Mouse (Mus musculus) hindbrain, embryonic 13.5 days (tissue): ENCODE results near the gene Klf7. TPM values are rescaled to one million over a fixed set of nuclear protein-coding genes. Genes with fewer than 3 reads are reported as not detected.

ENCODE experiments used
- ATAC-seq: fragments of 200-750 bp; cut with Nextera tagmentation; 2 replicates; pipeline ENCODE4 v1.8.0; 2017; ENCODE audit warnings: moderate TSS enrichment; ENCODE audit not compliant: low FRiP score
- H3K27ac ChIP-seq: fragments of 300-500 bp; sonication (generic); 2 replicates; pipeline ENCODE4 v1.5.1; 2015; ENCODE audit warnings: inconsistent platforms, mild to moderate bottlenecking, moderate library complexity
- H3K27me3 ChIP-seq: fragments of 300-500 bp; sonication (generic); 2 replicates; pipeline ENCODE4 v1.6.1; 2015; ENCODE audit warnings: mild to moderate bottlenecking, inconsistent platforms
- H3K36me3 ChIP-seq: fragments of 300-500 bp; sonication (generic); 2 replicates; pipeline ENCODE4 v1.6.1; 2015; ENCODE audit warnings: mild to moderate bottlenecking, inconsistent platforms
- H3K4me1 ChIP-seq: fragments of 300-500 bp; sonication (generic); replicated peaks from 2 replicates; pipeline ENCODE4 v1.6.1; 2015; ENCODE audit warnings: inconsistent platforms
- H3K4me2 ChIP-seq: fragments of 300-500 bp; sonication (generic); 2 replicates; pipeline ENCODE4 v1.6.1; 2015; ENCODE audit warnings: inconsistent platforms, mild to moderate bottlenecking, moderate library complexity
- H3K4me3 ChIP-seq: fragments of 300-500 bp; sonication (generic); 2 replicates; pipeline ENCODE4 v1.5.1; 2015; ENCODE audit warnings: mild to moderate bottlenecking, inconsistent platforms
- H3K9ac ChIP-seq: fragments of 300-500 bp; sonication (generic); 2 replicates; pipeline ENCODE4 v1.6.1; 2015; ENCODE audit warnings: mild to moderate bottlenecking, inconsistent platforms
- H3K9me3 ChIP-seq: fragments of 300-500 bp; sonication (generic); 2 replicates; pipeline ENCODE4 v1.6.1; 2016; ENCODE audit warnings: inconsistent platforms
- WGBS: fragments of 180-500 bp; shearing (Covaris S2); methylation state at CpG from one replicate; pipeline ENCODE4 v1.1.7; 2015; 5-methylcytosine and 5-hydroxymethylcytosine counted together
- polyA plus RNA-seq: library from polyadenylated mRNA; unstranded; fragments of >200 nt; fragmentation: Nextera tagmentation; extraction: Ambion mirVana; gene quantifications from 2 replicates; pipeline ENCODE4 v1.2.1, GENCODE M21; 2015

Gene Klf7
- polyA plus RNA-seq, 1 experiment from 2014 or later, result 93.3 TPM

- Histone ChIP-seq H3K27me3 (no peaks in the 10 kb centered on the region), H3K9ac (no peak overlapping the region), H3K27ac (0 out of 2 replicates have a peak overlapping the region, but pooled peaks have one; percentile 35), H3K9me3 (no peaks in the 10 kb centered on the region), H3K4me2 (no peak overlapping the region), H3K4me1 (peaks cover 47% of the 10 kb centered on the region), H3K4me3 (no peak overlapping the region), H3K36me3 (0 out of 2 replicates have a peak, but pooled peaks cover 4% of the 10 kb centered on the region)
- WGBS, result 73% methylated on average over 6 of the region's 6 CpGs
- ATAC-seq, result peak; percentile 65; the same call in 1 of the 2 replicates
Measured at GRCm38 (mm10) chr1:64097640-64098287, 24.3 kb downstream of the Klf7 start.

GRCm38 (mm10) chr1:64093018-64093417 is 29.1 kb downstream of the Klf7 start:
- 88% methylated on average over 5 of the region's 5 CpGs for WGBS
- H3K27ac ChIP-seq, result no peak overlapping the region
- no peak for ATAC-seq
- no peaks in the 10 kb centered on the region for H3K9me3 ChIP-seq
- no peaks in the 10 kb centered on the region for H3K27me3 ChIP-seq
- H3K36me3 ChIP-seq, result no peaks in the 10 kb centered on the region
- H3K4me2 ChIP-seq, result no peak overlapping the region
- no peak overlapping the region for H3K9ac ChIP-seq
- H3K4me3 ChIP-seq, result no peak overlapping the region
- peaks cover 67% of the 10 kb centered on the region for H3K4me1 ChIP-seq

GRCm38 (mm10) chr1:64091591-64091990 is 30.5 kb downstream of the Klf7 start:
- Histone ChIP-seq H3K4me1 (peaks cover 67% of the 10 kb centered on the region), H3K9ac (no peak overlapping the region), H3K27ac (peak overlapping the region; percentile 37; the same call in 1 of the 2 replicates), H3K9me3 (no peaks in the 10 kb centered on the region), H3K27me3 (no peaks in the 10 kb centered on the region), H3K4me2 (no peak overlapping the region), H3K4me3 (no peak overlapping the region), H3K36me3 (no peaks in the 10 kb centered on the region)
- 46% methylated on average over 9 of the region's 9 CpGs for WGBS
- ATAC-seq, result no peak

- no peak overlapping the region for H3K4me3 ChIP-seq
- 74% methylated on average over 5 of the region's 5 CpGs for WGBS
- ATAC-seq, result no peak
- no peaks in the 10 kb centered on the region for H3K36me3 ChIP-seq
- no peaks in the 10 kb centered on the region for H3K27me3 ChIP-seq
- no peak overlapping the region for H3K4me2 ChIP-seq
- H3K4me1 ChIP-seq, result peaks cover 70% of the 10 kb centered on the region
- H3K9ac ChIP-seq, result no peak overlapping the region
- H3K9me3 ChIP-seq, result no peaks in the 10 kb centered on the region
- peak overlapping the region; percentile 3 for H3K27ac ChIP-seq
Measured at GRCm38 (mm10) chr1:64090566-64090965, 31.5 kb downstream of the Klf7 start.

- Histone ChIP-seq H3K9me3 (no peaks in the 10 kb centered on the region), H3K4me1 (peaks cover 72% of the 10 kb centered on the region), H3K4me3 (no peak overlapping the region), H3K9ac (no peak overlapping the region), H3K27me3 (no peaks in the 10 kb centered on the region), H3K27ac (peak overlapping the region; percentile 12; the same call in 1 of the 2 replicates), H3K4me2 (no peak overlapping the region), H3K36me3 (no peaks in the 10 kb centered on the region)
- 78% methylated on average over 1 of the region's 1 CpGs for WGBS
- ATAC-seq, result no peak
Measured at GRCm38 (mm10) chr1:64089691-64090090, 32.4 kb downstream of the Klf7 start.

GRCm38 (mm10) chr1:64088604-64089320 is 33.3 kb downstream of the Klf7 start:
- Histone ChIP-seq H3K9ac (no peak overlapping the region), H3K27me3 (no peaks in the 10 kb centered on the region), H3K9me3 (no peaks in the 10 kb centered on the region), H3K4me1 (peaks cover 79% of the 10 kb centered on the region), H3K4me2 (peak overlapping the region; percentile 26; the same call in 1 of the 2 replicates), H3K27ac (peak overlapping the region; percentile 74), H3K36me3 (no peaks in the 10 kb centered on the region), H3K4me3 (no peak overlapping the region)
- ATAC-seq, result peak; percentile 37
- WGBS, result 68% methylated on average over 12 of the region's 12 CpGs

GRCm38 (mm10) chr1:64087657-64088603 is 34.2 kb downstream of the Klf7 start:
- H3K4me3 ChIP-seq, result no peak overlapping the region
- H3K9me3 ChIP-seq, result no peaks in the 10 kb centered on the region
- H3K27ac ChIP-seq, result peak overlapping the region; percentile 74
- H3K36me3 ChIP-seq, result no peaks in the 10 kb centered on the region
- WGBS, result 24% methylated on average over 17 of the region's 17 CpGs
- peak overlapping the region; percentile 34 for H3K4me2 ChIP-seq
- H3K27me3 ChIP-seq, result no peaks in the 10 kb centered on the region
- peak; percentile 78 for ATAC-seq
- no peak overlapping the region for H3K9ac ChIP-seq
- peaks cover 81% of the 10 kb centered on the region for H3K4me1 ChIP-seq

GRCm38 (mm10) chr1:64085875-64086274 is 36.2 kb downstream of the Klf7 start:
- H3K4me1 ChIP-seq, result peaks cover 67% of the 10 kb centered on the region
- H3K27me3 ChIP-seq, result no peaks in the 10 kb centered on the region
- WGBS, result 89% methylated on average over 4 of the region's 4 CpGs

GRCm38 (mm10) chr1:64085361-64085760 is 36.7 kb downstream of the Klf7 start:
- Histone ChIP-seq H3K27me3 (no peaks in the 10 kb centered on the region), H3K4me1 (peaks cover 62% of the 10 kb centered on the region), H3K9ac (no peak overlapping the region), H3K36me3 (no peaks in the 10 kb centered on the region), H3K4me3 (no peak overlapping the region), H3K4me2 (no peak overlapping the region), H3K27ac (no peak overlapping the region), H3K9me3 (no peaks in the 10 kb centered on the region)
- 67% methylated on average over 4 of the region's 4 CpGs for WGBS
- ATAC-seq, result no peak

More at GRCm38 (mm10) chr1:64085875-64086274, 36.2 kb downstream of the Klf7 start:
- Histone ChIP-seq H3K4me3 (no peak overlapping the region), H3K27ac (0 out of 2 replicates have a peak overlapping the region, but pooled peaks have one; percentile 6), H3K4me2 (no peak overlapping the region), H3K9ac (no peak overlapping the region), H3K9me3 (no peaks in the 10 kb centered on the region), H3K36me3 (no peaks in the 10 kb centered on the region)
- no peak for ATAC-seq

- H3K9me3 ChIP-seq, result no peaks in the 10 kb centered on the region
- H3K36me3 ChIP-seq, result no peaks in the 10 kb centered on the region
- no peak overlapping the region for H3K27ac ChIP-seq
- no peak for ATAC-seq
- no peak overlapping the region for H3K9ac ChIP-seq
- H3K4me3 ChIP-seq, result no peak overlapping the region
- 88% methylated on average over 3 of the region's 3 CpGs for WGBS
- no peaks in the 10 kb centered on the region for H3K27me3 ChIP-seq
- H3K4me1 ChIP-seq, result peaks cover 59% of the 10 kb centered on the region
- H3K4me2 ChIP-seq, result no peak overlapping the region
Measured at GRCm38 (mm10) chr1:64084706-64085105, 37.4 kb downstream of the Klf7 start.

- no peak overlapping the region for H3K9ac ChIP-seq
- H3K36me3 ChIP-seq, result peaks cover 16% of the 10 kb centered on the region
- no peaks in the 10 kb centered on the region for H3K9me3 ChIP-seq
- H3K27ac ChIP-seq, result no peak overlapping the region
- H3K27me3 ChIP-seq, result no peaks in the 10 kb centered on the region
- ATAC-seq, result no peak
- 88% methylated on average over 1 of the region's 1 CpGs for WGBS
- no peak overlapping the region for H3K4me3 ChIP-seq
- no peak overlapping the region for H3K4me2 ChIP-seq
- H3K4me1 ChIP-seq, result peaks cover 61% of the 10 kb centered on the region
Measured at GRCm38 (mm10) chr1:64081791-64082190, 40.3 kb downstream of the Klf7 start.

GRCm38 (mm10) chr1:64081217-64081616 is 40.9 kb downstream of the Klf7 start:
- Histone ChIP-seq H3K36me3 (peaks cover 22% of the 10 kb centered on the region), H3K9ac (no peak overlapping the region), H3K27me3 (no peaks in the 10 kb centered on the region), H3K9me3 (no peaks in the 10 kb centered on the region), H3K4me2 (no peak overlapping the region), H3K4me3 (no peak overlapping the region), H3K4me1 (peaks cover 56% of the 10 kb centered on the region), H3K27ac (no peak overlapping the region)
- no peak for ATAC-seq
- 65% methylated on average over 2 of the region's 2 CpGs for WGBS
